Mouse (Mus musculus) forebrain, embryonic 15.5 days (tissue): ENCODE results near the gene Tox4. TPM values are rescaled to one million over a fixed set of nuclear protein-coding genes. Genes with fewer than 3 reads are reported as not detected.

Experiments used
- ATAC-seq: fragments of 200-750 bp; cut with Nextera tagmentation; replicated peaks from 2 replicates; pipeline ENCODE4 v1.8.0; 2017; ENCODE audit warnings: mild to moderate bottlenecking, moderate TSS enrichment, moderate library complexity
- H3K27ac ChIP-seq: fragments of 300-500 bp; sonication (generic); replicated peaks from 2 replicates; pipeline ENCODE4 v1.5.1; 2015; ENCODE audit warnings: mild to moderate bottlenecking, inconsistent platforms
- H3K27me3 ChIP-seq: fragments of 300-500 bp; sonication (generic); 2 replicates; pipeline ENCODE4 v1.6.1; 2015; ENCODE audit warnings: inconsistent platforms
- H3K36me3 ChIP-seq: fragments of 300-500 bp; sonication (generic); 2 replicates; pipeline ENCODE4 v1.6.1; 2015; ENCODE audit warnings: mild to moderate bottlenecking, inconsistent platforms
- H3K4me1 ChIP-seq: fragments of 300-500 bp; sonication (generic); 2 replicates; pipeline ENCODE4 v1.6.1; 2015; ENCODE audit warnings: inconsistent platforms
- H3K4me2 ChIP-seq: fragments of 300-500 bp; sonication (generic); replicated peaks from 2 replicates; pipeline ENCODE4 v1.6.1; 2015; ENCODE audit warnings: mild to moderate bottlenecking, inconsistent platforms
- H3K4me3 ChIP-seq: fragments of 300-500 bp; sonication (generic); 2 replicates; pipeline ENCODE4 v1.5.1; 2015; ENCODE audit warnings: mild to moderate bottlenecking, inconsistent platforms
- H3K9ac ChIP-seq: fragments of 300-500 bp; sonication (generic); replicated peaks from 2 replicates; pipeline ENCODE4 v1.6.1; 2015; ENCODE audit warnings: mild to moderate bottlenecking, inconsistent platforms
- H3K9me3 ChIP-seq: fragments of 300-500 bp; sonication (generic); 2 replicates; pipeline ENCODE4 v1.6.1; 2016; ENCODE audit warnings: inconsistent platforms
- WGBS: fragments of 180-500 bp; shearing (Covaris S2); methylation state at CpG from one replicate; pipeline ENCODE4 v1.1.7; 2015; ENCODE audit warnings: mixed read lengths; 5-methylcytosine and 5-hydroxymethylcytosine counted together
- polyA plus RNA-seq: library from polyadenylated mRNA; unstranded; fragments of >200 nt; fragmentation: Nextera tagmentation; extraction: Ambion mirVana; gene quantifications from 2 replicates; pipeline ENCODE4 v1.2.1, GENCODE M21; 2015

Gene Tox4
- 59.5 and 62.9 TPM in 2 replicates for polyA plus RNA-seq

DNA sequence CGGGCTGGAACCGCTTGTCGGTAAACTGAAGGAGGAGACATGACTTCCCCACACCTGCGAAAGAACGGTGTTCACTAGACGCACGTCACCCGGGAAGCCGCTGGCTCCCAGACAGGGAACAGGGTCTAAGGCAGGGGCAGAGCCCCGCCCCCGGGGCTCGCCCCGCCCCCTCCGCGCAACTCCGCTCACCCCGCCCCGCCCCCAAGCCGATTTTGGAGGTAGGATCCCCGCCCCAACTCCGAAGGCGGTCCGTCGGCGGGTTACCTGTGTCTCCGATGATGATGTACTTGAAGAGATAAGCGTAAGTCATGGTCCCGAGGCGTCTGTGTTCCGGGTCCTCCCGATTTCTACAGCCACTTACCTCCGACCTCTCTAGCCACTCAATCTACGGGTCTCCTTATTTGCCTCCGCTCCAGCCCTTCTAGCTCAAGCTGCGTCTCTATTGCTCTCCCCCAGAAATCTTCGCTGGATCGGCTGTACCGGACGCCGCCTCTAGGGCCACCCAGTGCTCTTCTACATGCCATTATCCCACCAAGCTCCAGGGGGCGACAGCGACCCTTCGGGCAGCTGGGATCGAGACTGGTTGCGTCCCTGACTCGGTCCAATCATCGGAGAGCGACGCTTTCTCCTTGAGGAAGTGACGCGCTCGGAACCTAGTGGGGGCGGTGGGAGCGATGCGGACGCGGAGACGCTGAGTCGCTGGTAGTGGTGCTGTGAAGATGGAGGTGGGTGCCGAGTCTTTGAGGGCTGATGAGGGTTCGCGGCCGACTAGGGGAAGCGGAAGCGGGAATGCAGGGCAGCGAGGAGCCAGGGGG is at the start of gene Tox4, which contains the start of gene Rab2b:
Gene Tox4 (plus strand): TSS at position 215 of the 815 bp plus-strand sequence.
Gene Rab2b (minus strand): TSS at position 614 of the 815 bp plus-strand sequence.
- WGBS, result under 1% methylated on average over 54 of the region's 66 CpGs
- H3K27ac ChIP-seq, result peak within 1 kb of the TSS; percentile 86
- peaks cover 13% of the 10 kb centered on the region for H3K36me3 ChIP-seq
- H3K4me2 ChIP-seq, result peak within 1 kb of the TSS; percentile 63
- peak within 1 kb of the TSS; percentile 55 for H3K4me3 ChIP-seq
- peak within 1 kb of the TSS; percentile 74 for H3K9ac ChIP-seq
- H3K27me3 ChIP-seq, result no peaks in the 10 kb centered on the region
- ATAC-seq, result peak; percentile 98
- peaks cover 17% of the 10 kb centered on the region for H3K4me1 ChIP-seq
- no peaks in the 10 kb centered on the region for H3K9me3 ChIP-seq

- 84% methylated on average over 6 of the region's 6 CpGs for WGBS
- Histone ChIP-seq H3K27me3 (no peaks in the 10 kb centered on the region), H3K9ac (no peak overlapping the region), H3K4me2 (no peak overlapping the region), H3K4me1 (no peaks in the 10 kb centered on the region), H3K9me3 (no peaks in the 10 kb centered on the region), H3K4me3 (no peak overlapping the region), H3K27ac (no peak overlapping the region), H3K36me3 (peaks cover 90% of the 10 kb centered on the region)
- ATAC-seq, result no peak
Observed at GRCm38 (mm10) chr14:52232249-52232648, 46.7 kb upstream of the Tox4 start.

GRCm38 (mm10) chr14:52235165-52235564 is 43.8 kb upstream of the Tox4 start:
- Histone ChIP-seq H3K27ac (no peak overlapping the region), H3K4me1 (no peaks in the 10 kb centered on the region), H3K9ac (no peak overlapping the region), H3K27me3 (no peaks in the 10 kb centered on the region), H3K9me3 (no peaks in the 10 kb centered on the region), H3K4me2 (no peak overlapping the region), H3K4me3 (no peak overlapping the region), H3K36me3 (peaks cover 68% of the 10 kb centered on the region)
- no peak for ATAC-seq
- WGBS, result 94% methylated on average over 7 of the region's 7 CpGs

- ATAC-seq, result no peak
- H3K27me3 ChIP-seq, result no peaks in the 10 kb centered on the region
Observed at GRCm38 (mm10) chr14:52236216-52236615, 42.7 kb upstream of the Tox4 start.

GRCm38 (mm10) chr14:52244041-52244689 is 34.8 kb upstream of the Tox4 start:
- peak; percentile 100 for ATAC-seq
- H3K9me3 ChIP-seq, result no peaks in the 10 kb centered on the region
- H3K4me2 ChIP-seq, result peak overlapping the region; percentile 80
- WGBS, result under 1% methylated on average over 32 of the region's 32 CpGs
- H3K4me1 ChIP-seq, result peaks cover 24% of the 10 kb centered on the region
- H3K27me3 ChIP-seq, result no peaks in the 10 kb centered on the region
- peak overlapping the region; percentile 83 for H3K9ac ChIP-seq
- peaks cover 2% of the 10 kb centered on the region; the same call in 1 of the 2 replicates for H3K36me3 ChIP-seq
- peak overlapping the region; percentile 86 for H3K4me3 ChIP-seq
- peak overlapping the region; percentile 66 for H3K27ac ChIP-seq

More at GRCm38 (mm10) chr14:52236216-52236615, 42.7 kb upstream of the Tox4 start:
- Histone ChIP-seq H3K4me1 (no peaks in the 10 kb centered on the region), H3K27ac (no peak overlapping the region), H3K4me3 (no peak overlapping the region), H3K9me3 (no peaks in the 10 kb centered on the region), H3K36me3 (peaks cover 57% of the 10 kb centered on the region), H3K9ac (no peak overlapping the region), H3K4me2 (no peak overlapping the region)
- WGBS, result 95% methylated on average over 1 of the region's 1 CpGs

DNA sequence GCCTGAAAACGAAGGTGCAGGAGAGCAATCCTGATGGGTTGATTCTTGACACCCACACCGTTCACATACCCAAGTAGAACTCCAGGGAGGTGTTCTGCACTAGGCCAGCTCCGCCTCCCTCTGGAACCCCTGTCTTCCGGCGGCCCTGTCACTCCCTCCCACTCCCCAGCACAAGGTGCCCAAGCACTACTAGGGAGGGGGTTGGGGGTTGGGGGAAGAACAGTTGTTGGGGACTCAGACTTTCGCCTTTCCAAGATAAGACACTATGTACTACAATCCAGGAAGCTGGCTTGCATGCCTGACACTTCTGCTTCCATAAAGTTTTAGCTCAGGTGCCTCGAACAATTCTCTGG is 34.3 kb upstream of the Tox4 start:
- Histone ChIP-seq H3K9me3 (no peaks in the 10 kb centered on the region), H3K36me3 (peaks cover 3% of the 10 kb centered on the region; the same call in 1 of the 2 replicates), H3K27me3 (no peaks in the 10 kb centered on the region), H3K4me2 (peak overlapping the region; percentile 80), H3K4me3 (peak overlapping the region; percentile 86), H3K9ac (peak overlapping the region; percentile 83), H3K27ac (peak overlapping the region; percentile 62), H3K4me1 (peaks cover 24% of the 10 kb centered on the region)
- WGBS, result 12% methylated on average over 7 of the region's 7 CpGs
- ATAC-seq, result peak; percentile 87; the same call in 1 of the 2 replicates

DNA sequence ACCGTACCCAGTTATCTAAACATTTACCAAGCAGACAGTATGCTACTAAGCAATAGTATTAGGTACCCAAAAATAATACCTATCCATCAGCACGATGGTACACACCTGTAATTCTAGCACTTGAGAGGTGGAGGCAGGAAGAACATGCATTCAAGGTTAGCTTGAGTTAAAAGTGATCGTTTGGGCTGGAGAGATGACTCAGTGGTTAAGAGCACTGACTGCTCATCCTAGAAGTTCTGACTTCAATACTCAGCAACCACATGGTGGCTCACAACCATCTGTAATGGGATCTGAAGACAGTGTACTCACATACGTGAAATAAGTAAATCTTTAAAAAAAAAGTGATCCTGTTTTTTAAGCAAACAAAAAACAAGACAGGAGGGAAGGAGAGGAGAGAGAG is 32.8 kb upstream of the Tox4 start:
- H3K27me3 ChIP-seq, result no peaks in the 10 kb centered on the region
- H3K4me3 ChIP-seq, result no peak overlapping the region
- peaks cover 24% of the 10 kb centered on the region for H3K4me1 ChIP-seq
- H3K36me3 ChIP-seq, result peaks cover 3% of the 10 kb centered on the region; the same call in 1 of the 2 replicates
- no peaks in the 10 kb centered on the region for H3K9me3 ChIP-seq
- H3K27ac ChIP-seq, result no peak overlapping the region
- H3K4me2 ChIP-seq, result no peak overlapping the region
- H3K9ac ChIP-seq, result no peak overlapping the region
- no peak for ATAC-seq
- 83% methylated on average over 4 of the region's 4 CpGs for WGBS

DNA sequence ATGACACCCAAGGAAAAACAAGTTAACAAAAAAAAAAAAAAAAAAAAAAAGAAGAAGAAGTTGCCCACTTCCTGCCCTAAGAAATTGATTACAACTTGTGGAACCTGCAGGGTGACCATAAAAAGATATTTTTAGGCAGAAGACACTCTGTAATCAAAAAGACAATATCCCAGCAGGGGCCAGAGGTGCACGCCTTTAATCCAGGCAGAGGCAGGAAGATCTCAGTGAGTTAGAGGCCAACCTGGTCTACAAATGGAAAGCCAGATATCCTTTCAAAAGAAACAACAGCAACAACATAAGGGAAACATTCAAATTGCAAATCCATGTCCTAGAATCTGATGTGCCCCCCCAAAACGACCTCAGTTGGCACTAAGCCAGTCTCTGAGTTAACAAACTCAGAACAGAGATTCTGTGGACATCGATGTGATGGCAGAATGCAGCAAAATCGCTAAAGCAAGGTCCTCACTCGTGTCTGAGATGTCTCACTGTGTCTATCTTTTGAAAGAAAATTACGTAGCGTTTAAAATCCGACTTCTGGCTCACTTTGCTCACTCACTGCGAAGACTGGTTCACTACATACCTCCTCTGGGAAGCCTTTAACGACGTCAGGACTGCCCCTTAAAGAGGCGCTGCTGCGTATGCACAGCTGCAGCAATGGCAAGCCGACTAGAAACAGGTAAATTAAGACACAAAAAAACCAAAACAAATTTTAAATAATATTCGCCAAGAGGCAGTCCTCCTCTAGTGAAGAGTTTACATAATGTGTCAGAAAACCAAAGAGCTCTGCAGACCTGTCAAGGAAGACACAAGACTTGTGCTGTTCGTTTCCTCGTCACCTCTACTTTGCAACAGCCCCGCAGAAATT is 22.4 kb upstream of the Tox4 start:
- peak overlapping the region; percentile 93 for H3K27ac ChIP-seq
- H3K4me3 ChIP-seq, result peak overlapping the region; percentile 68
- H3K9me3 ChIP-seq, result no peaks in the 10 kb centered on the region
- WGBS, result 7% methylated on average over 18 of the region's 18 CpGs
- peak overlapping the region; percentile 85 for H3K9ac ChIP-seq
- no peak for ATAC-seq
- peak overlapping the region; percentile 51 for H3K4me2 ChIP-seq
- peaks cover 4% of the 10 kb centered on the region; the same call in 1 of the 2 replicates for H3K36me3 ChIP-seq
- H3K4me1 ChIP-seq, result peaks cover 23% of the 10 kb centered on the region
- no peaks in the 10 kb centered on the region for H3K27me3 ChIP-seq

DNA sequence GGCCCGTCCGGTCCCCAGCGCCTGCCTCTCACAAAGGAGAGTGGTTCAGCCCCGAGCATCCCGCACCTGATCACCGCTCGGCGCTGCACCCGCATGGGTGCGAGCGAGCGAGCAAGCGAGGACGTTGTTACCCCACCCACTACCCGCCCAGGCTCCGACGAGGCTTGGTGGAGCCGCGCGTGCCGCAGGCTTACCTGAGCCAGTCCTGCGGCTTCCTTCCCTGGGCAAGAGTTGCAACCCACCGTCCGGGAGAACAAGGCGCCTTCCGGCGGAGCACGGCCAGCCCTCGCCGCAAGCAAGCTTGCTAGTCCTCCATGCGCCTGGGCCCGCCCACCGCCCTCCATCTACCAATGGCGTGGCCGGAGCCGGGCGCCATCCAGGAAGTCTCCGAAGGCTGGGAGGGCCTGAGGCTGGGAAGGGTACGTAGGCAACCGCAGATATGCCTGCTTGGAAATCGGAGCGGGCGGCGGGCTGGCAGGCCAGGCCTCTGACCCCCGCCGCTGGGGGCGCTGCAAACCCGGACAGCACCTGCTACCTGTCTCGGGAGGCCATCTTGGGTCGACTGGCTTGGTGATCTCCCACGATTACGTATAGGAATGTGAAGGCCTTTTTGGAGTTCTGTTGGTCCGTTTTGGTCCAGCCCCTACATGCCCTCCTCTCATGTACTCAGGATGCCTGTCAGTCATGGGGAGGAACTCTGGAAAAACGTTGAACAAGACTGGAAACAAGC is 21.3 kb upstream of the Tox4 start, which contains the start of gene Chd8:
Gene Chd8 (minus strand): TSS at position 297 of the 730 bp plus-strand sequence.
- no peaks in the 10 kb centered on the region for H3K27me3 ChIP-seq
- no peaks in the 10 kb centered on the region for H3K9me3 ChIP-seq
- peak within 1 kb of the TSS; percentile 51 for H3K4me2 ChIP-seq
- WGBS, result under 1% methylated on average over 54 of the region's 54 CpGs
- H3K27ac ChIP-seq, result peak within 1 kb of the TSS; percentile 93
- peak within 1 kb of the TSS; percentile 68 for H3K4me3 ChIP-seq
- H3K4me1 ChIP-seq, result peaks cover 23% of the 10 kb centered on the region
- H3K36me3 ChIP-seq, result peaks cover 8% of the 10 kb centered on the region; the same call in 1 of the 2 replicates
- peak; percentile 100 for ATAC-seq
- peak within 1 kb of the TSS; percentile 85 for H3K9ac ChIP-seq

GRCm38 (mm10) chr14:52272781-52273180 is 6.2 kb upstream of the Tox4 start:
- no peak overlapping the region for H3K9ac ChIP-seq
- no peaks in the 10 kb centered on the region for H3K9me3 ChIP-seq
- no peak overlapping the region for H3K4me3 ChIP-seq
- H3K27me3 ChIP-seq, result no peaks in the 10 kb centered on the region
- ATAC-seq, result no peak
- no peak overlapping the region for H3K4me2 ChIP-seq
- H3K36me3 ChIP-seq, result peaks cover 30% of the 10 kb centered on the region
- H3K27ac ChIP-seq, result no peak overlapping the region
- no peaks in the 10 kb centered on the region for H3K4me1 ChIP-seq
- 72% methylated on average over 3 of the region's 3 CpGs for WGBS

- peaks cover 14% of the 10 kb centered on the region for H3K36me3 ChIP-seq
- no peaks in the 10 kb centered on the region for H3K27me3 ChIP-seq
- H3K4me3 ChIP-seq, result no peak overlapping the region
- no peak overlapping the region for H3K27ac ChIP-seq
- peaks cover 17% of the 10 kb centered on the region for H3K4me1 ChIP-seq
- no peak for ATAC-seq
- H3K4me2 ChIP-seq, result no peak overlapping the region
- H3K9ac ChIP-seq, result no peak overlapping the region
- no peaks in the 10 kb centered on the region for H3K9me3 ChIP-seq
- 92% methylated on average over 4 of the region's 4 CpGs for WGBS
Observed at GRCm38 (mm10) chr14:52277210-52277609, 1.7 kb upstream of the Tox4 start.
